Mouse (Mus musculus) thymus, adult 2 months (tissue): Measurements from ENCODE around the gene Sirt4.

Experiments used
- CTCF ChIP-seq: fragments of 200-500 bp; IDR thresholded peaks from 2 replicates; pipeline ENCODE4 v1.5.1; 2012; ENCODE audit warnings: mild to moderate bottlenecking, control low read depth, low read length, moderate library complexity, borderline replicate concordance; ENCODE audit not compliant: control insufficient read depth, poor library complexity, insufficient read depth; ENCODE audit errors: extremely low read depth
- POLR2A ChIP-seq: fragments of 200-500 bp; IDR thresholded peaks from 2 replicates; pipeline ENCODE4 v1.6.1; 2012; ENCODE audit warnings: mild to moderate bottlenecking, low read length, control low read depth, moderate library complexity; ENCODE audit not compliant: control insufficient read depth, poor library complexity, insufficient read depth; ENCODE audit errors: extremely low read depth

GRCm38 (mm10) chr5:115521553-115522461 is 37.3 kb upstream of the Sirt4 start:
- TF ChIP-seq POLR2A: no peak
- TF ChIP-seq CTCF: no peak
